Comparison of ENCODE assay signal across 16 mouse cellular contexts in the genomic region with DNA sequence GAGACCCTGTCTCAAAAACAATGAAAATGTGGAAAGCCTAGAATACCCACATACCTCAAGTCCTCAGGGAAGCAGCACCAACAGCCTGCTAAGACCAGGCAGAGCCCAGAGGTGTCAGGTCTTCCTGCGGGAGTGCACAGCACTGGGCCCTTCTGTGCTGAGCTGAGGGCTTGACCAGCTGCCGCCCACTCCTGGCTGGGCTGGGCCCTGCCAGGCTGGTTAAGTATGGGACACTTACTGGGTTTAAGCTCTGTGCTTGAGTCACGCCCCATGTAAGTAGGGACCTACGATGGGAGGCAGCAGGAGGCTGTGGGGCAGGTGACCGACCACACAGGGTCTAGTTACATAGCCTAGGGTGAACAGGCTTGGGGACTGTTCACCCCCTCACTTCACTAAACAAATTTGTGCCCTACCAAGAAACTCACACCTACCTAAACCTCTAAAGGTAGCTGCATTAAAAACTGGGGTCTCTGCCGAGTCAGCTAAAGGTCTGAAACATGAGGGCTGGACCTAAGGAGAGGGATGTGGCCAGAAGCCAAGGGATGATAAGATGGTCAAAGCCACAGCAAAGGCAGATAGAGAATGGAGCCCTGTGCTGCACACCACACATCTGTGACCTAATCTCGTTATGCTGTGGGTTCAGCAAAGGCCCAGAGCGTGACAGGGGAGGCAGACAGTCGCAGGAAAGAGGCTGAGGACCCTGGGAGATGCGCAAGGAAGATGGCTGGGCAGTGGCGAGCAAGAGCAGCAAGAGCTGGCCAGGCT. TPM values are rescaled to one million over a fixed set of nuclear protein-coding genes. Genes with fewer than 3 reads are reported as not detected.
DNase-seq lines count a peak whose midpoint lies in the region; ATAC-seq and TF ChIP-seq lines count a peak whose summit lies in the region.
"Had no signal": no experiment of that assay in that cellular context is flagged by ENCODE, and none has a peak within 500 bp of the region (broad histone marks: within the 10 kb centered on the region; RNA-seq: fewer than 3 reads in every experiment).

No protein-coding gene starts in this region.

- H3K27ac ChIP-seq in heart, embryonic 12.5 days (ENCODE audit: poor library complexity, severe bottlenecking): peak overlapping the region; percentile 51; the same call in 1 of the 2 replicates
- peak overlapping the region; percentile 65 for H3K27ac ChIP-seq in liver, embryonic 11.5 days (ENCODE audit: low read depth, low read length)
- H3K27ac ChIP-seq in liver, postnatal 0 days (ENCODE audit: low read depth): no peak overlapping the region
- peak overlapping the region; percentile 39; the same call in 1 of the 2 replicates for H3K27ac ChIP-seq in liver, embryonic 16.5 days (ENCODE audit: low read length)

- no peak overlapping the region for H3K4me3 ChIP-seq in heart, embryonic 12.5 days
- no peak overlapping the region for H3K4me3 ChIP-seq in liver, embryonic 11.5 days (ENCODE audit: low read depth, low read length)
- H3K4me3 ChIP-seq in liver, postnatal 0 days (ENCODE audit: low read depth, low read length): no peak overlapping the region
- no peak overlapping the region for H3K4me3 ChIP-seq in liver, embryonic 16.5 days (ENCODE audit: low read depth, low read length)

- intact Hi-C loops in heart, postnatal 25 days (cut with DNase I): no loop called here

- peak; percentile 62 for ATAC-seq in heart, embryonic 12.5 days (ENCODE audit: insufficient number of reproducible peaks, low FRiP score)
- ATAC-seq in liver, embryonic 11.5 days (replicated peaks; ENCODE audit: low FRiP score): peak; percentile 46
- no peak for ATAC-seq in liver, postnatal 0 days
- peak; percentile 12; the same call in 1 of the 2 replicates for ATAC-seq in liver, embryonic 16.5 days (ENCODE audit: low read depth)
- ATAC-seq: forebrain, embryonic 16.5 days had no signal

- no peak for TF ChIP-seq EP300 in liver, postnatal 0 days (IDR thresholded peaks at IDR 0.05; ENCODE audit: low read depth)

- no peaks in the 10 kb centered on the region for H3K9me3 ChIP-seq in heart, embryonic 12.5 days (replicated peaks)
- no peaks in the 10 kb centered on the region for H3K9me3 ChIP-seq in liver, embryonic 11.5 days (ENCODE audit: control insufficient read depth, low read length)
- no peaks in the 10 kb centered on the region for H3K9me3 ChIP-seq in liver, postnatal 0 days (ENCODE audit: low read length)
- no peaks in the 10 kb centered on the region for H3K9me3 ChIP-seq in liver, embryonic 16.5 days (replicated peaks; ENCODE audit: control insufficient read depth, low read length)

- H3K27me3 ChIP-seq in heart, embryonic 12.5 days (replicated peaks): no peaks in the 10 kb centered on the region
- H3K27me3 ChIP-seq in liver, embryonic 11.5 days (replicated peaks; ENCODE audit: control insufficient read depth, insufficient read depth, low read length): no peaks in the 10 kb centered on the region
- no peaks in the 10 kb centered on the region for H3K27me3 ChIP-seq in liver, postnatal 0 days (ENCODE audit: insufficient read depth, low read length)
- H3K27me3 ChIP-seq in liver, embryonic 16.5 days (ENCODE audit: control insufficient read depth, insufficient read depth, low read depth, low read length): no peaks in the 10 kb centered on the region

- H3K4me1 ChIP-seq in heart, embryonic 12.5 days (replicated peaks): peaks cover 59% of the 10 kb centered on the region
- peaks cover 78% of the 10 kb centered on the region for H3K4me1 ChIP-seq in liver, embryonic 11.5 days (replicated peaks; ENCODE audit: control insufficient read depth, insufficient read depth, low read length)
- H3K4me1 ChIP-seq in liver, postnatal 0 days (ENCODE audit: insufficient read depth): peaks cover 3% of the 10 kb centered on the region; the same call in 1 of the 2 replicates
- peaks cover 56% of the 10 kb centered on the region for H3K4me1 ChIP-seq in liver, embryonic 16.5 days (ENCODE audit: control insufficient read depth, low read depth, low read length)

- H3K36me3 ChIP-seq in heart, embryonic 12.5 days: no peaks in the 10 kb centered on the region
- H3K36me3 ChIP-seq in liver, embryonic 11.5 days (ENCODE audit: control insufficient read depth, insufficient read depth, low read length): no peaks in the 10 kb centered on the region
- no peaks in the 10 kb centered on the region for H3K36me3 ChIP-seq in liver, postnatal 0 days (replicated peaks; ENCODE audit: insufficient read depth, low read length)
- no peaks in the 10 kb centered on the region for H3K36me3 ChIP-seq in liver, embryonic 16.5 days (ENCODE audit: control insufficient read depth, insufficient read depth)

- no peak overlapping the region; the same call in 1 of the 2 replicates for H3K4me2 ChIP-seq in heart, embryonic 12.5 days
- peak overlapping the region; percentile 24; the same call in 1 of the 2 replicates for H3K4me2 ChIP-seq in liver, embryonic 11.5 days
- no peak overlapping the region for H3K4me2 ChIP-seq in liver, postnatal 0 days (ENCODE audit: low read depth, low read length)
- H3K4me2 ChIP-seq in liver, embryonic 16.5 days (ENCODE audit: low read depth, low read length): no peak overlapping the region

- DNase-seq in heart, postnatal 25 days (ENCODE audit: low spot score): no peak
- no peak for DNase-seq in liver, embryonic 11.5 days (ENCODE audit: low spot score)
- no peak for DNase-seq in liver, postnatal 0 days
- peak; percentile 24 for DNase-seq in MN1 (ENCODE audit: low spot score)
- DNase-seq in left cerebral cortex, adult 11 months (ENCODE audit: low spot score): no peak
- DNase-seq in urinary bladder, postnatal 36 days (ENCODE audit: low spot score in 2 of 2): no peak
- DNase-seq: cerebellum, postnatal 14 days; gastrocnemius, postnatal 10 days; heart, postnatal 36 days; kidney, adult 2 months; left cerebral cortex, postnatal 4 days; lung, postnatal 36 days; thymus, postnatal 14 days had no signal

- WGBS in heart, embryonic 12.5 days: 64% methylated on average over 11 of the region's 11 CpGs
- WGBS in liver, embryonic 11.5 days: 57% methylated on average over 11 of the region's 11 CpGs
- 70% methylated on average over 11 of the region's 11 CpGs for WGBS in liver, postnatal 0 days (ENCODE audit: insufficient replicate concordance)
- 47% methylated on average over 11 of the region's 11 CpGs for WGBS in liver, embryonic 16.5 days (ENCODE audit: insufficient replicate concordance)

- peak overlapping the region; percentile 20; the same call in 1 of the 2 replicates for H3K9ac ChIP-seq in heart, embryonic 12.5 days
- peak overlapping the region; percentile 56 for H3K9ac ChIP-seq in liver, embryonic 11.5 days (ENCODE audit: low read depth, low read length)
- H3K9ac ChIP-seq in liver, postnatal 0 days (replicated peaks): no peak overlapping the region
- peak overlapping the region; percentile 22; the same call in 1 of the 2 replicates for H3K9ac ChIP-seq in liver, embryonic 16.5 days (ENCODE audit: low read depth, low read length)

- TF ChIP-seq CTCF in liver, postnatal 0 days (IDR thresholded peaks at IDR 0.05; ENCODE audit: low read depth): no peak

RNA-seq across cellular contexts. Expression of gene Crtc1, which starts 19.3 kb away (rescaled TPM):
- 14.9 and 15.0 TPM in 2 replicates for polyA plus RNA-seq in heart, embryonic 12.5 days (2016; fragmentation: Nextera tagmentation; extraction: Ambion mirVana)
- total RNA-seq in heart, postnatal 25 days (2021): 10 to 100 TPM; 10.3 to 10.6 TPM
- 11.3 and 13.1 TPM in 2 replicates for polyA plus RNA-seq in liver, embryonic 11.5 days (2014; fragmentation: Nextera tagmentation; extraction: Ambion mirVana)
- polyA plus RNA-seq in liver, postnatal 0 days (2015; fragmentation: Nextera tagmentation; extraction: Ambion mirVana): 2.6 and 2.7 TPM in 2 replicates
- 3.4 and 3.9 TPM in 2 replicates for polyA plus RNA-seq in liver, embryonic 16.5 days (2015; fragmentation: Nextera tagmentation; extraction: Ambion mirVana)

RNA-seq across cellular contexts. Expression of gene Comp, which starts 46.7 kb away (rescaled TPM):
- 2.7 and 3.6 TPM in 2 replicates for polyA plus RNA-seq in heart, embryonic 12.5 days (2016; fragmentation: Nextera tagmentation; extraction: Ambion mirVana)
- 1 to 10 TPM; 6.1 to 7.0 TPM for total RNA-seq in heart, postnatal 25 days (2021)
- polyA plus RNA-seq in liver, embryonic 11.5 days (2014; fragmentation: Nextera tagmentation; extraction: Ambion mirVana): 0.43 and 0.48 TPM in 2 replicates
- 3.0 and 4.0 TPM in 2 replicates for polyA plus RNA-seq in liver, postnatal 0 days (2015; fragmentation: Nextera tagmentation; extraction: Ambion mirVana)
- polyA plus RNA-seq in liver, embryonic 16.5 days (2015; fragmentation: Nextera tagmentation; extraction: Ambion mirVana): 1.3 and 1.6 TPM in 2 replicates

RNA-seq across cellular contexts. Expression of gene Klhl26, which starts 56.7 kb away (rescaled TPM):
- 12.6 and 14.0 TPM in 2 replicates for polyA plus RNA-seq in heart, embryonic 12.5 days (2016; fragmentation: Nextera tagmentation; extraction: Ambion mirVana)
- 1 to 10 TPM; 7.6 to 7.7 TPM for total RNA-seq in heart, postnatal 25 days (2021)
- 13.0 and 16.8 TPM in 2 replicates for polyA plus RNA-seq in liver, embryonic 11.5 days (2014; fragmentation: Nextera tagmentation; extraction: Ambion mirVana)
- polyA plus RNA-seq in liver, postnatal 0 days (2015; fragmentation: Nextera tagmentation; extraction: Ambion mirVana): 4.2 and 5.4 TPM in 2 replicates
- 5.6 and 7.1 TPM in 2 replicates for polyA plus RNA-seq in liver, embryonic 16.5 days (2015; fragmentation: Nextera tagmentation; extraction: Ambion mirVana)
